Mouse (Mus musculus) ES-E14 (cell line): ENCODE measurements at regions not wholly inside any gene's neighbourhood (a gene's known extent, or its start where the extent isn't known, plus 50 kb on each side); places are given as distances from the start of the nearest gene placed in this dataset.

Experiments used
- HCFC1 ChIP-seq: IDR thresholded peaks from 2 replicates; pipeline ENCODE4 v1.6.1; 2012; ENCODE audit warnings: low read length, inconsistent platforms, borderline replicate concordance; ENCODE audit not compliant: insufficient read depth
- MAFK ChIP-seq: IDR thresholded peaks from 2 replicates; pipeline ENCODE4 v1.6.1; 2014; ENCODE audit warnings: mild to moderate bottlenecking, low read depth, low read length, inconsistent platforms; ENCODE audit not compliant: insufficient read depth
- ZC3H11A ChIP-seq: IDR thresholded peaks from 2 replicates; pipeline ENCODE4 v1.6.1; 2012; ENCODE audit warnings: low read depth, mild to moderate bottlenecking, inconsistent platforms, low read length, borderline replicate concordance
- ZNF384 ChIP-seq: IDR thresholded peaks from 2 replicates; pipeline ENCODE4 v1.6.1; 2012; ENCODE audit warnings: low read depth, low read length, inconsistent platforms

GRCm38 (mm10) chr13:60431412-60431811, 170.3 kb upstream of the Dapk1 start:
- TF ChIP-seq MAFK = no peak
- no peak for TF ChIP-seq ZC3H11A
- TF ChIP-seq HCFC1 = no peak
- TF ChIP-seq ZNF384 = no peak
